Mouse (Mus musculus) CD4-positive, CD25-positive, alpha-beta regulatory T cell, adult 4 months (primary cell): Measurements from ENCODE around the gene Trim71. TPM values are rescaled to one million over a fixed set of nuclear protein-coding genes. Genes with fewer than 3 reads are reported as not detected.
"Not testable (repeated sequence)": the region's sequence is repeated elsewhere in the genome, so short reads cannot be mapped to it uniquely, and the experiment has no call there.

ENCODE experiments used
- ATAC-seq: one replicate; pipeline ENCODE4 v1.8.0; 2017
- polyA plus RNA-seq, 2 experiments: library from polyadenylated mRNA; unstranded; fragments of 100-300 nt; shearing (Covaris generic); gene quantifications; one replicate each; pipeline ENCODE4 v1.2.1; 2017

Trim71 gene
- polyA plus RNA-seq, 2 experiments from 2014 or later = not detected

GRCm38 (mm10) chr9:114525073-114525633 is 39.0 kb downstream of the Trim71 start:
- no peak for ATAC-seq

GRCm38 (mm10) chr9:114522501-114522900 is 41.7 kb downstream of the Trim71 start:
- no peak for ATAC-seq

- ATAC-seq = no peak
These were observed 42.1 kb downstream of the Trim71 start for GRCm38 (mm10) chr9:114522041-114522440.

GRCm38 (mm10) chr9:114520529-114520928 is 43.6 kb downstream of the Trim71 start:
- ATAC-seq = not testable (repeated sequence)

DNA sequence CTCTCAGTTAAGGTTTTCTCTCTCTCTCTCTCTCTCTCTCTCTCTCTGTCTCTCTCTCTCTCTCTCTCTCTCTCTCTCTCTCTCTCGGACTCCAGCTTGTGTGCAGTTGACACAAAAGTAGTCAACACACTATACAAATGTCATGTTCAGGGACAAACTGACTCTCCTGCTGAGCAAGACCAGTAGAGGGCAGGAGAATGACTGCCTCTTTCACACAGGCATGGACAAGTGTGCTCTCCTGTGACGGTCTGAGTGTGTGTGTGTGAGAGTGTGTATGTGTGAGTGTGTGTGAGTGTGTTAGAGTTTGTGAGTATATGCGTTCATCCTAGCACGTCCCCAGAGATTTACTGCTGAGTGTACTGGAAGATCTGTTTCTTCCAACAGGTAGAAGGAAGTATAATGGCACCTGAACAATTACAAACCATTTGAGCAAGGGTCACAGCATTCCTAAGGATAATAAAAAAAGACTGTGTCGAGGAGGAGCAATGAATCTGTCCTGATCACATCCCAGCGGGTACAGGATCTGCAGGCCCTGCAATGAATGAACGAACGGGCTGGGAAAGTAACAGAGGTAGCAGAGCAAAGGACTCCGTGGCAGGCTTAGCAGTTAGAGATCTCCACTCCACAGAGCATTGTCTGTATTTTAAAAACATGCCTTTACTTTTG is 45.2 kb downstream of the Trim71 start:
- no peak for ATAC-seq

GRCm38 (mm10) chr9:114517924-114518497 is 46.2 kb downstream of the Trim71 start:
- no peak for ATAC-seq

- ATAC-seq = no peak
These were observed 48.8 kb downstream of the Trim71 start, which contains the start of gene C130032M10Rik for GRCm38 (mm10) chr9:114515364-114515763. Gene C130032M10Rik (plus strand): TSS chr9:114515697.

GRCm38 (mm10) chr9:114512831-114513230 is 51.3 kb downstream of the Trim71 start:
- ATAC-seq = no peak

DNA sequence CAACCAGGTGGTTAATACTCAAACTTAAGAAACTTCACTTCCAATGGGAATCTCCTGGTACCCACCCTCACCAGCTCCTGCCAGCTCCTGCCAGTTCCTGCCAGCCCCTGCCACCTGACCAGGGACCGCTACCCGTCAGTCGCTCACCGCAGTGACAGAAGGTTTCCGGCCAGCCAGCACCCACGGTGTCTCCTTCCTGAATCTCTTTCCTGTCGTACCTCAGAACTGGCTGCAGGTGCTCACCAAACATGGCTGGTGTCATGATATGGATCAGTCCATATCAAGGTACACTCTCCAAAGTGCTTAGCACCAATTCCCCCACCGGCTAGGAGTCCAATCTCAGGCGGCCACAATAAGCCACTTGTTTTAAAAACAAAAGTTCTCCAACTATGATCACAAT is 54.4 kb downstream of the Trim71 start:
- peak; percentile 80 for ATAC-seq

DNA sequence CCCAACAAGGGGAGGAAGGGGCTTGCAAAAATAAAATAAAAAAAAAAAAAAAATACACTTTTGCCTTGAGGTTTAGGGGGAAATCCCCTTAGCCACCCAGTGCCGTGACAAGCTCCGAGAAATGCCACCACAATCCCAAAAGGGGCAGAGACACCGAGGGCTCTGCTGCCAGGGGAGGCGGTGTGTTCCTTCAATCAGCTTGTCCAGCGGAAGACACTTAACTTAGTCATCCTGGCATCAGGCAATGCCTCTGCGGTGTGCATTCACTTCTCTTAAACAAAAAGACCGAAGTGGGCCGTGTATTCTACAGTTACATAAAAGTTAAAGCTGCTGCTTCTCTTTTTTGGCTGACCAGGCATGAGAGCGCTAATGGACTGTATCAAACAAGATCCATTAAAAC is 56.7 kb downstream of the Trim71 start:
- peak; percentile 73 for ATAC-seq

GRCm38 (mm10) chr9:114506564-114506963 is 57.6 kb downstream of the Trim71 start:
- no peak for ATAC-seq

GRCm38 (mm10) chr9:114504816-114505215 is 59.4 kb downstream of the Trim71 start, which contains the start of gene Ccr4:
Gene Ccr4 (minus strand): TSS chr9:114504916.
- ATAC-seq = no peak

DNA sequence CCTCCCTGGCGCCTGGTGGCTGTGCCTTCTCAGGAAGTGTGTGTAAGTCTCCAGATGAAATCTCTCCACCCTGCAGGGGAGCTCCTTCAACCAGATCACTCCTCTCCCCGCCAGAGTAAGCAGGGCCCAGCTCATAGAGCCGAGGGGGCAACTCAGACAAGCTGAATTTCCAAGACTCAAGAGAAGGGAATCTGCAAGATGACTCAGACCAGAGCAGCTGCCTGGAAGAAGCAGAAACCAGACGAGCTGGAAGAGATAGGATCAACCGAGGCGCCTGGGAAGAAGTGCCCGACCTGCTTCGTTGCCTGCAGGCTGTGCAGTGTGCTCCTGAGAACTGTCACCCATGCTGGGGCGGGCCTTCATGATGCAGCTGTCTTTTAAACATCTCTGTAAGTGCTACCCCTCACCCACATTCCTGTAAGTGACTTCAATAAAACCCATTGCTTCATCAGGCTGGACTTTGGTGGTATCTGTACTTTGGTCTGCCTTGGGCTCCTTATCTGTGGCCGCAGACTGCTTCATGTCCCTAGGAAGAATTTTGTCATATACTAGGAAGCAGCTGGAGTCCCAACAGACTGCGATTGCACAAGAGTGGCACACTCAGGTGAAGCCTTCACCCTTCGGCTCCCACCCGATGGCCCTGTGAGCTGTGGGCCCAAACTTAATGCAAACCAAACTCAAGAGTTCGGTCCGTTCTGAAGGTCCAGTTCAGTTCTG is 61.3 kb downstream of the Trim71 start:
- ATAC-seq = no peak

DNA sequence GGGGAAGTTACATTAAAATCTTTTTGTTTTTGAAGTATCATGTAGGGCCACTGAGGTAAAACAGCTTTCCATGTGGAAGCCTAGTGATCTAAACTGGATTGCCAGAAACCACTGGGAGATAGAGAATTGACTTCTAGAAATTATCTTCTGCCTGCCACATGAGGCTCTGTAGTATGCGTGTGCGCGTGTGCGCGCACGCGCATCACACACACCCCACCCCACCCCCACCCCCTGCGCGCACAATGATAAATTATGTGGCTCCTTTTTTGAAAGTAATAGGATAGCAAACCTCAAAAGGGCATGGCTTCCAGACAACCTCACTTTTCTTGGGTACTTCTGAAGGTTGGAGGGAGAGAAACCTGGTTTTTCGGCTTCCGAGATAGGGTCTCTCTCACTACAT is 62.3 kb downstream of the Trim71 start:
- no peak for ATAC-seq

DNA sequence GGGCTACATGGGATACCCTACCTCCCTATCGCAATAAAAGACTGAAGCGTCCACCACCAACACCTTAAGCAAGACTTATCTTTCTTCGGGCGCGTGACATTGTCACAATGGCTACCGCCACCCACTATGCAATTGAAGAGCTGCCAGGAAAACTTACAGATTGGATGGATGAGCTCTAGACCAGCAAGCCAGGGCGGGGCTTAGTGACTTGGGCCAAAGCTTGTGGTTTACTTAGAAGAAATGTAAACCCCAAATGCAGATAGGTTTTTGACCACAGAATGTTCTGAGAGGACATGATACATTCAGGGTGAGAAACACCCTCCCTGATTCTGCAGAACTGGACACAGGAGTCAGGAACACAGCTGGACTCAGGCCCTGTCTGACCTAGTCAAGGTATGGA is 63.1 kb downstream of the Trim71 start:
- no peak for ATAC-seq

GRCm38 (mm10) chr9:114499783-114500515 is 64.2 kb downstream of the Trim71 start:
- peak; percentile 31 for ATAC-seq

GRCm38 (mm10) chr9:114498218-114498617 is 66.0 kb downstream of the Trim71 start:
- ATAC-seq = peak; percentile 65

- peak; percentile 82 for ATAC-seq
These were observed 67.7 kb downstream of the Trim71 start for GRCm38 (mm10) chr9:114496469-114496868.

DNA sequence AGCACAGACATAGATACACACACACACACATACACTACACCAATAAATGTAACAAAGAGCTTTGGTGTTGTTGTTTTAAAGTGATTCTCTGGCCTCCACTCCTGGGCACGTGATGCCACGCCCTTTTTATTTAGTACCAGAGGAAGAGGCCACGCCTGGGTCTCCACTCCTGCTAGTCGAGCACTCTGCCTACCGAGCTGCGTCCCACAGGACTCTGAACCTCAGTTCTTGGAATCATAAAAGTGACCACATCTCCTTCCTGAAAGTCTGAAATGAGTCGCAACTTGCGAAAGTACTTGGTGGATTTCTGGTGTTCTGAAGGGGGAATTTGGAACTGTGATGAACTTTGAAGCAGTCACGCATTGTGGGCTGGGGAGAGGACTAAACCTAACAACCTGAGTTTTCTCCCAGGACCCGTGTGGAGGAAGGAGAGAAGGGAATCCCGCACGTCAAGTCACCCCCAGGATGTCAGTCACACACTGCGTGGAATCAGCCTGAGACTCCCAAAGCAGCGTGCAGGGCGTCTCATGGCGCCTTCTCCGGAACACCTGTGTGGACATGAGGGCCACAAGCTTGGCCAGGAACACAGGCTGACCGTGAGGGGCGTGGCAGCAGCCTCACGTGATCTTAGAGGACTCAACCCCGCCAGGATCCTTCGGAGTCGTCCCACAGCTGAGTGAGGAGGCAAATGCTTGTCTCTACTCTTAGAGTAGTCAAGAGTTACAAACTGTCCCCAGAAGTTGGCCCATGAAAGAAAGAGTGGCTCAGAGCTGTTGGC is 76.5 kb downstream of the Trim71 start:
- peak; percentile 35 for ATAC-seq

DNA sequence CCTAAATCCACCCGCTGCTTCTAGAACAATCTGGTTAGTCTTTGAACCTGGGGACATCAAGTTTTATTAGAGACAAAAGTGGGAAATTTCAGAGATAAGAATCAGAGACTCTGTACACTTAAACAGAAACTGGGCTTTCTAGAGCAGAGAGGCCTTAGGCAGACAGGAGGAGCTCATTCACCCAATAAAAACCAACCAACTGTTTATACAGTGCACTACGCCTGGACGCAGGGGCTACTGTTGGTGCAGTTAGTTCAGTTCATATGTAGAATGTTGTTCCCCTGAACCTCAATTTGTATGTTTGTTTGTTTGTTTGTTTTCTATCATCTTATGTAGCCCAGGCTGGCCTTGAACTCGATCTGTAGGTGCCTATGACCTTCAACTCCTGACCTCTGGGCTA is 77.4 kb downstream of the Trim71 start:
- peak; percentile 31 for ATAC-seq

DNA sequence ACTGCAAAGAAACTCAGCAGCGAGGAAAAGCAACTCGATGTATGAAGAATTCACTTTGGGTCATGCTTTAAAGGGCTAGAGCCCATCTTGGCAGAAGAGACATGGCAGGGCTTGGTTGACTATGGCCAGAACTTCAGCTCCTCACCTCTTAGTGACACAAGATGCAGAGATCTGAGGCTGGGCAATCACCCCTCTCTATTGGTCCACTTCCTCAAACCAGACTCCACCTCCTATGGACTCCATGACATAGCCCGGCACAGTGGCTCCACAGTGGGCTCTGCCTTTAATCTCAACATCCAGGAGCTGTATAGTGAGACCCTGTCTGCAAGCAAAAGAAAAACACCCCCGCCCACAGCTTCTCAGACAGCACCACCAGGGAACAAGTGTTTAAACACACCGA is 79.4 kb downstream of the Trim71 start:
- ATAC-seq = no peak

- peak; percentile 58 for ATAC-seq
These were observed 83.2 kb downstream of the Trim71 start for GRCm38 (mm10) chr9:114480940-114481339.
